Mouse (Mus musculus) erythroid progenitor cell, adult 5-6 weeks (primary cell): ENCODE measurements around the gene Rpl39. TPM values are rescaled to one million over a fixed set of nuclear protein-coding genes. Genes with fewer than 3 reads are reported as not detected.

Experiments
- ATAC-seq: replicated peaks from 2 replicates; pipeline ENCODE4 v1.8.0; 2016; ENCODE audit warnings: moderate number of reproducible peaks, mild to moderate bottlenecking, moderate TSS enrichment, inconsistent platforms; ENCODE audit not compliant: poor library complexity, low FRiP score, severe bottlenecking
- total RNA-seq, 2 experiments: library from RNA; stranded (forward) in 1 of 2; stranded (reverse) in 1 of 2; fragments of 150-400 nt in 1 of 2; fragments of 186-747, 209-891 nt in 1 of 2; gene quantifications; 2 replicates each; pipeline versions ENCODE4 v1.2.3 to v1.2.4; 2015 to 2017; ENCODE audit warnings: low replicate concordance in 2 of 2

The Rpl39 gene
- total RNA-seq, 2 experiments from 2014 or later: 515 to 802 TPM

GRCm38 (mm10) chrX:37074262-37074892 lies 10.8 kb downstream of the Rpl39 start:
- ATAC-seq: peak; percentile 52; the same call in 1 of the 2 replicates

- ATAC-seq: no peak
These were observed 16.4 kb downstream of the Rpl39 start for GRCm38 (mm10) chrX:37068766-37069165.

GRCm38 (mm10) chrX:37067299-37067698 lies 17.9 kb downstream of the Rpl39 start:
- ATAC-seq: no peak

- ATAC-seq: no peak
These were observed 21.3 kb downstream of the Rpl39 start for GRCm38 (mm10) chrX:37063902-37064301.

- no peak for ATAC-seq
These were observed 36.0 kb downstream of the Rpl39 start for GRCm38 (mm10) chrX:37048890-37049823.

GRCm38 (mm10) chrX:37048066-37048889 lies 36.9 kb downstream of the Rpl39 start, which contains the start of gene Sowahd:
Gene Sowahd (plus strand): TSS chrX:37048845.
- ATAC-seq: no peak

GRCm38 (mm10) chrX:37042726-37043125 lies 42.5 kb downstream of the Rpl39 start:
- ATAC-seq: no peak

Other genes with a start within 250 kb of the Rpl39 start
- 31.4 and 78.0 TPM in 2 replicates for gene Ube2a, start 211.5 kb downstream of the Rpl39 start, total RNA-seq (2015; ENCODE audit: low replicate concordance)
- 13.8 and 20.5 TPM in 2 replicates for gene Ube2a, start 211.5 kb downstream of the Rpl39 start, total RNA-seq (2017; ENCODE audit: low replicate concordance)
- 12.3 and 31.4 TPM in 2 replicates for gene C330007P06Rik, start 211.3 kb downstream of the Rpl39 start, total RNA-seq (2015; ENCODE audit: low replicate concordance)
- 28.6 and 39.3 TPM in 2 replicates for gene C330007P06Rik, start 211.3 kb downstream of the Rpl39 start, total RNA-seq (2017; ENCODE audit: low replicate concordance)
- 5.0 and 5.4 TPM in 2 replicates for gene Nkrf, start 182.5 kb downstream of the Rpl39 start, total RNA-seq (2015; ENCODE audit: low replicate concordance)
- gene Nkrf, start 182.5 kb downstream of the Rpl39 start, total RNA-seq (2017; ENCODE audit: low replicate concordance): 1.1 and 3.6 TPM in 2 replicates
- gene Sept6, start 93.6 kb downstream of the Rpl39 start, total RNA-seq (2015; ENCODE audit: low replicate concordance): 10.5 and 18.4 TPM in 2 replicates
- 3.9 and 6.8 TPM in 2 replicates for gene Sept6, start 93.6 kb downstream of the Rpl39 start, total RNA-seq (2017; ENCODE audit: low replicate concordance)
- gene Sowahd, start 36.6 kb downstream of the Rpl39 start, total RNA-seq (2015; ENCODE audit: low replicate concordance): not detected in 2 replicates
- not detected in 2 replicates for gene Sowahd, start 36.6 kb downstream of the Rpl39 start, total RNA-seq (2017; ENCODE audit: low replicate concordance)
- 55.1 and 75.5 TPM in 2 replicates for gene Upf3b, start 24.9 kb upstream of the Rpl39 start, total RNA-seq (2015; ENCODE audit: low replicate concordance)
- 74.7 and 95.0 TPM in 2 replicates for gene Upf3b, start 24.9 kb upstream of the Rpl39 start, total RNA-seq (2017; ENCODE audit: low replicate concordance)
- gene Nkap, start 41.4 kb upstream of the Rpl39 start, total RNA-seq (2015; ENCODE audit: low replicate concordance): 6.8 and 14.3 TPM in 2 replicates
- gene Nkap, start 41.4 kb upstream of the Rpl39 start, total RNA-seq (2017; ENCODE audit: low replicate concordance): 9.7 and 57.9 TPM in 2 replicates
- gene Akap14, start 83.4 kb upstream of the Rpl39 start, total RNA-seq (2015; ENCODE audit: low replicate concordance): not detected in 2 replicates
- gene Akap14, start 83.4 kb upstream of the Rpl39 start, total RNA-seq (2017; ENCODE audit: low replicate concordance): not detected in 2 replicates
- 26.3 and 59.5 TPM in 2 replicates for gene Ndufa1, start 105.8 kb upstream of the Rpl39 start, total RNA-seq (2015; ENCODE audit: low replicate concordance)
- 51.6 and 63.5 TPM in 2 replicates for gene Ndufa1, start 105.8 kb upstream of the Rpl39 start, total RNA-seq (2017; ENCODE audit: low replicate concordance)
- gene Rnf113a1, start 105.8 kb upstream of the Rpl39 start, total RNA-seq (2015; ENCODE audit: low replicate concordance): 1.4 and 2.1 TPM in 2 replicates
- not detected in 2 replicates for gene Rnf113a1, start 105.8 kb upstream of the Rpl39 start, total RNA-seq (2017; ENCODE audit: low replicate concordance)
- not detected in 2 replicates for gene Gm9, start 125.6 kb upstream of the Rpl39 start, total RNA-seq (2015; ENCODE audit: low replicate concordance)
- not detected in 2 replicates for gene Gm9, start 125.6 kb upstream of the Rpl39 start, total RNA-seq (2017; ENCODE audit: low replicate concordance)
- not detected in 2 replicates for gene Rhox1, start 136.9 kb upstream of the Rpl39 start, total RNA-seq (2015; ENCODE audit: low replicate concordance)
- not detected in 2 replicates for gene Rhox1, start 136.9 kb upstream of the Rpl39 start, total RNA-seq (2017; ENCODE audit: low replicate concordance)
- gene Rhox2a, start 159.6 kb upstream of the Rpl39 start, total RNA-seq (2015; ENCODE audit: low replicate concordance): not detected in 2 replicates
- not detected in 2 replicates for gene Rhox2a, start 159.6 kb upstream of the Rpl39 start, total RNA-seq (2017; ENCODE audit: low replicate concordance)
- not detected in 2 replicates for gene Rhox3a, start 164.5 kb upstream of the Rpl39 start, total RNA-seq (2015; ENCODE audit: low replicate concordance)
- gene Rhox3a, start 164.5 kb upstream of the Rpl39 start, total RNA-seq (2017; ENCODE audit: low replicate concordance): not detected in 2 replicates
- not detected in 2 replicates for gene Rhox4a, start 179.9 kb upstream of the Rpl39 start, total RNA-seq (2015; ENCODE audit: low replicate concordance)
- gene Rhox4a, start 179.9 kb upstream of the Rpl39 start, total RNA-seq (2017; ENCODE audit: low replicate concordance): not detected in 2 replicates